Mouse (Mus musculus): ENCODE results near the gene D630003M21Rik. TPM values are rescaled to one million over a fixed set of nuclear protein-coding genes. Genes with fewer than 3 reads are reported as not detected.

D630003M21Rik gene
- total RNA-seq, 2 experiments from 2014 or later: 1.8 to 2.0 TPM

DNA sequence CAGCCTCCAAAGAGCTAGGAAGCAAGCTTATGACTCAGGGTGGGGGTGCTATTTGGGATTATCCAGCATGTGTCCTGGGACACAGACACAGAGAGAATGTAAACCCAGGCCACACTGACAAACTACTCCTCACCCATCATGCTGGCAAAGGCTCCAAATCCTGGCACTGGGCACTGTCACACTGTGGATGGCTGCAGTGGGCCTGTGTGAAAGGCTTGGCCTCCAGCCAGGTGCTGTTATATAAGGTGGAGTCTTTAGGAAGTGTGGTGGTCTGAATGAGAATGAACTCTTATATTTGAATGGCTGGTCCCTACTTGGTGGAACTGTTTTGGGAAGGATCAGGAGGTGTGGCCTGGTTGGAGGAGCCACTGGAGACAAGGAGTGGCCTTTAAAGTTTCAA is 7.7 kb upstream of the D630003M21Rik start:
- no peak for DNase-seq

DNA sequence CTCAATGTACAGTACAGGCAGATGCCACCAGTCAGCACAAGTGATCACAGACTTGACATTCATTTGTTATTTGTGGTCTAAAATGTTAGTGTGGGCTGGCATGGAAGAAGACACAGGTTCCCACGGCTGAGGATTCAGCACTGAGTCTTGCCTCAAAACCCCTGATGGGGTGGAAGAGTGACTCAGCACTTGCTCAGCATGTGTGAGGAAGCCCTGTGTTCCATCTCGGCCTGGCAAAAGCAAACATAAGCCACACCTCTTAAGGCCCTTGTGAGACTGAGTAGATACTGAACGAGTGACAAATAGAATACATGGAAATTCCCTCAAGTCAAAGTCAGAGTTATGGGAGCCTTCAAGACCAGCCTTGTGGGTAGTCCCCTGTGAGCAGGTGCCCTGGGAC is 4.1 kb upstream of the D630003M21Rik start:
- DNase-seq: no peak

DNA sequence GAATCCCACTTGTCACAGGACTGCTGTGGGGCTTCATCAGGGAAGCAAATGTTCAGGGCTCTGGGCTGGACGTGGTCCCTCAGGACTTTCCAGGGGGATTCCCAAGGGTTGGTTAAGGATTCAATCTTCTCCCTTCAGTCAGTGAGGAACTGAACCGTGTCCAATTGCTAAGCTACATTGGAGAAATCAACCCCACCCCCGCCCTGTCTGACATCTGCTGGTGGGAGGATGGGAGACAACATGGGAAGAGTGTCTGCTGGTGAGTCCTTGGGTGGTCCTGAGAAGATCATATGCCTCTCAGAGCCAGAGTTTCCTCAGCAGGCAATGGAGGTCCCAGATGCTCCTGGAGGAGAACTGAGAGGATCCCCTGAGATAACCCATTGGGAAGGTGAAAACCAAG is 3.4 kb upstream of the D630003M21Rik start:
- no peak for DNase-seq

DNA sequence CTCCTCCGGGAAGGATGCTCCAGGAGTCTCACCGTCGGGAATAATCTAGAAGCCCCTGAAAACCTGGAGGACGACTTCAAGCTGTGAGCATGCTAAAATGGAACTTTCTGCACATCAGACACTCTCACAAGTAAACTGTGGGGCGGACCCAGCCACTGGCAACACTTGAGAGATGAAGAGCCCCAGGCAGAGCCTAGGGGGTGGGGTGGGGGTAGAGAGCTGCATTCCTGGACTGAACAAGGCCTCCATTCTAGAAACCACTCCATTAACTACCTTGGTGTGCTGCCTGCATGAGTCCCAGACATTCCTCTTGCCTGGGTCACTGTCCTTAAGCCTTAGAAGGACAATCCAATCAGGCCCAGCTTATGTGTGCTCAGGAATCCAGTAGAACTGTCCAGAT is 2.0 kb upstream of the D630003M21Rik start:
- DNase-seq: no peak

DNA sequence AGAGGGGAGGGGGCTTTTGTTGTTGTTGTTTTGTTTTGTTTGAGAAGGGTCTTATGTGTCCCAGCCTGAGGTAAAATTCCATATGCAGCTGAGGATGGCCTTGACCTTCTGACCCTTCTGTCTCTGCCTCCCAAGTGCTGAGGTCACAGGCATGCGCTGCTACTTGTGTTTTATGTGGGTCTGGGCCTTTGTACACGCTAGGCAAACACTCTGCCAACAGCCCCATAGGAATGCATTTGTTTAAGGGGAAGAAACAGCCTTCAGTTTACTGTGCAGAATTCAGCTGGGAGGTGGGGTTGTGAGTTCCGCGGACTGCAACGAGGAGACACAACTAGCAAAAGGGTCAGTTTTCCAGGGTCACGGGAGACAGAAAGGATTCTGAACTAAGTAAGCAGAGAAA is 1.6 kb upstream of the D630003M21Rik start:
- no peak for DNase-seq

DNA sequence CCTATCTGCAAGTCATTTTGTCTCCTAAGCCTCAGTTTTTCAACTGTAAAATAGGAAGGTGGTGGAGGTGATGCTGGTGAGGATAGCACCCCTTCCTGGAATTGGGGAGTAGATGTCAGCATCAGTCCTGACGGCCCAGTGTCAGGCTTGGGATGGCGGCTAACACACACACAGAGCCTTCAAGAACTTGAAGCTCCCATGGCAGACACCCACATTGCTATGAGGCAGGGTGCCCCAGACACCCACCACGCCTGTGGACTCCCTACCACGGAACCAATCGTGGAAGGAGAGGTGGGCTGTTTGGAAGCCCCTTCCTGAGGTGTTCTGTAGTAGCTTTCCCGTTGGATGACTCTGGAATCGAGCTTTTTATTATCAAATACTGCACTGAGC is 476 bp upstream of the D630003M21Rik start:
- no peak for DNase-seq

DNA sequence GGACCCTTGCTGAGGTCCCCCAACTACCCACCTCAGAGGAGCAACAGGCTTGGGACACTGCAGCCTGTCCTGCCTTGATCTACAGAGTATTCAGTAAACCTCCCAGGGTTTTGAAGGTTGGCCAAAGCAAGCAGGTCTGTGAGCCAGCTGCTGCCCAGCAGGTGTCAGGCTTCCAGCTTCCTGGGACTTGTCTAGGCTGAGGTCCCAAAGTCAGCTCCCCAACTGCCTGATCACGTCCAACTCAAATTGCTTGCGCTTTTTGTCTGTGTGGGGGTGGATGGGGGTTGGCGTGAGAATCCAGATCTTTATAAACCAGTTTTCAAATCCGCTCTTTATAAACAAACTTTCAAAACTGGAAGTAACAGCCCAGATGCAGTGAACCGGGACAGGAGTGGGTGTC is 3.7 kb downstream of the D630003M21Rik start:
- DNase-seq: peak; percentile 76

DNA sequence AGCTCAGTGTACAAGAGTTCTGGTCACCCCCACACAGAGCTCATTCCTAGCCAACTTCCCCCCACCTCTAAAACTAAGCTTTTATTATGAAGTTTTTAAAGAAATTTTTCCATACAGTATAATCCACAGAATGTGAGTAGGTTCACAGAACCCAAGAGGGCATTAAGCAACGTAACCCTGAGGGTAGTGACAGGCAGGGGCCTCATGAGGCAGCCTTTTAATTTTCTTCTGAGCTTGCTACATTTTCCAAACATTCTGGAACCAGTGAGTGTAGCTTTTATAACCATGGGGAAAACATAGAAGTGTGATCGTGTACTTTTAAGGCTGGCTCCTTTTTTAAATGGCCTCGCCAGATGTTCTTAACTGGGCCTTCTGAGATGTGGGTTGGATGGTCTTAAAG is 5.5 kb downstream of the D630003M21Rik start:
- DNase-seq: no peak

DNA sequence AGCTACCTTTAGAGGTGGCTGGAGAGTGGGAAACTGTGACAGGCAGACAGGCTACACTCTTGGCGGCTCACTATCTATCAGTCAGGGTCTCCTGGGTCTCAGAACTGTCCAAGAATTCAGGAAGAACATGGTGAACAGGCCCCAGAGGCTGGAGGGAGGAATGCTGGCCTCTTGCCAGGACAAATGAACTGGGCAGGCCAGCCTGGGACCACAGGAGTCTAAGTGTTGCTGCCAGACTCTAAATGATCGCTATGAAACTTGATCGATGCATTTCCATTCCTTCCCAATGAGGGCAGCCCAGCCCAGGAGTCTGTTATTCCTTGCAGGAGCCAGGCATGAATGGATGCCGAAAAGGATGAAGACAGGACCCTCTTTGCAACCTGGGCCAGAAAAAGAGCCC is 6.4 kb downstream of the D630003M21Rik start:
- peak; percentile 81 for DNase-seq

DNA sequence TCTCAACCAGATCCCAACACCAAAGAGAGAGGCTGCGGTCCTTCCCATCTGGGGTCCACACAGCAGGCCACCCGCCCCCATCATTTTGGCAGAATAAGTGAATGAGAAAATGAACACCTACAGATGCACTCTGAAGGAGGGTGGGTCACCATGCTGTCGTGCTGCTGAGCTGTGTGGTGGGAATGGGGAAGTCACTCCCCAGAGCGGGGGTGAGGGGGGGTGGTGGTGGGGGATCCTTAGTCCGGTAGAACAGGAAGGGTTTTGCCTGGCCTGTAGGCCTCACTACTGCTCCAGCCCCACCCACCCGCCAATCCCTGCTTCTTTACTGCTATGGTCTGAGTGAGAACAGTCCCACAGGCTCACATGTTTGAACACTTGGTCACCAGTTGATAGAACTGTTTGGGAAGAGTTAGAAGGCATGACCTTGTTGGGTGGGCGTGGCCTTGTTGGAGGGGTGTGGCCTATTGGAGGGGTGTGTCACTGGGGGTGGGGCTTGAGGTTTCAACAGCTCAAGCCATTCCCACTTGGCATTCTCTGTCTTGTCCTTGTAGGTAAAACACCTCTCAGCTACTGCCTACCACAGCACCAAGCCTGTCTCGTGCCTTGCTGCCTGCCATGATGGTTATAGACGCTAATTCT is 7.5 kb downstream of the D630003M21Rik start:
- DNase-seq: no peak

DNA sequence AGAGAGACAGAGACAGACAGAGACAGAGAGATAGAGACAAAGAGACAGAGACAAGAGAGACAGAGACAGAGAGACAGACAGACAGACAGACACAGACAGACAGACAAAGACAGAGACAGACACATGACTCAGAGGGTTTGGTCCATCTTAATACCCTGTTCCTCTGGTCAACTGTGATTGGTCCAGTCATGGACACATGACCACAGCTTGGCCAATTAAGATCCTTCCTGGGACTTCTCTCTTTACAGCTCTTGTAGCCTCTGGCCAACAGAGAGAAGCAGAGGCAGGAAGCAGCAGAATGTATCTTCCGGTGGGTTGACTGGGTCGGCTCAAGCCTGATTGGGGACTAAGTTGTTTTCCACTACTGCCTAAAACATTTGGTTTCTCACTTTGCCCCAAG is 9.5 kb downstream of the D630003M21Rik start:
- DNase-seq: no peak

DNA sequence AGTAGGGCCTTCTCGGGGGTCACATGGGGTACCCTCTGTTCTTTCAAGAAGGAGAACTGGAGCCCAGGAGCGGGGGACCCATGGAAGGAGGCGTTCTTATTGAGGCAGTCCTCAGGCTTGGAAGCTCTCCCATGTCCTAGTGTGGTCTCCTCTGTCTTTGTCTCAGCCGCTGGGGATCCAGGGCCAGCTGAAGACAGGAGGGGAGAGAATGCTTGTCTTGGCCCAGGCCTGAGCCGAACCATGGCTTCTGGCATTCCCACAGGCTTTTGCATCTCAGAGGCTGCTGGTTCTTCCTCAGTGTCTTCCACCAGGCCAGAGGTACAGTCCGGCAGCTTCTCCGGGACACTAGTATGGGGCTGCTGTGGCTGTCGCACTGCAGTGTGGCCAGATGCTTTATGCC is 12.5 kb downstream of the D630003M21Rik start:
- DNase-seq: no peak

DNA sequence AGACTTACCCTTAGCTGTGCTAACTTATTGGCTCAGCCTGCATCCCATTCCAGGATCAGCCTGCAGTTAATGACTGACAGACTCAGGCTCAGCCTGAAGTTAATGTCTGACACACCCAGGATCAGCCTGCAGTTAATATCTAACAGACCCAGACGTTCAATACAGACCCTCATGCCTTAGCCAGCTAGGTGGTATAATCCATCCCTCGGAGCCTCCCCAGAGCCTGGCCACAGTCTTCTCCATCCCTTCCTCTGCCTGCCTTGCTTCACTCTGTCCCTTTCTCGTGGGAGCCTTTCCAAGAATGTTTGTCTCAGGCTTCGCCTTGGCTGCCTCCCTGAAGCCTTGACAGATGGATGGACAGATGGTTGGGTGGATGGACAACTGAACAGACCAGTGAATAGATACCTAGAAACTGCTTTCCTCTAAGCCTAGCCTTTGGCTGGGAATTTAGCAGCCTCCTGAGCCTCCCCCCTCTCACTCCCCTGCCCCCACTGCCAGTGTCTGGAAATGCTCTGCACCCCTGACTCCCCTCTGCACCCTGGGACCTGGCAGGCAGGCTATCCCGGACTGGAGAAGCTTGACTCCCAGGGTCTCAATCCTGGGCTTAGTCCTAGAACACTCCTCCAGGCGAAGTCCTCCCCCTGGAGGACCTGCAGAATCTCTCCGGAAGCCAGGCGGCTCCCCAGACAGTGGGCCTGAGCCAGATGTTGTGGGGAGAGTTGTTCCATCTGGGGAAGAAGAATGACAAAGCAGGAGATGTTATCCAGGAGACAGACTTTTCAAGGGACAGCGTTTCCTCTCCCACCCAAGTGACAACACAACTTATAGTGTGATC is 13.5 kb downstream of the D630003M21Rik start:
- peak; percentile 62 for DNase-seq

DNA sequence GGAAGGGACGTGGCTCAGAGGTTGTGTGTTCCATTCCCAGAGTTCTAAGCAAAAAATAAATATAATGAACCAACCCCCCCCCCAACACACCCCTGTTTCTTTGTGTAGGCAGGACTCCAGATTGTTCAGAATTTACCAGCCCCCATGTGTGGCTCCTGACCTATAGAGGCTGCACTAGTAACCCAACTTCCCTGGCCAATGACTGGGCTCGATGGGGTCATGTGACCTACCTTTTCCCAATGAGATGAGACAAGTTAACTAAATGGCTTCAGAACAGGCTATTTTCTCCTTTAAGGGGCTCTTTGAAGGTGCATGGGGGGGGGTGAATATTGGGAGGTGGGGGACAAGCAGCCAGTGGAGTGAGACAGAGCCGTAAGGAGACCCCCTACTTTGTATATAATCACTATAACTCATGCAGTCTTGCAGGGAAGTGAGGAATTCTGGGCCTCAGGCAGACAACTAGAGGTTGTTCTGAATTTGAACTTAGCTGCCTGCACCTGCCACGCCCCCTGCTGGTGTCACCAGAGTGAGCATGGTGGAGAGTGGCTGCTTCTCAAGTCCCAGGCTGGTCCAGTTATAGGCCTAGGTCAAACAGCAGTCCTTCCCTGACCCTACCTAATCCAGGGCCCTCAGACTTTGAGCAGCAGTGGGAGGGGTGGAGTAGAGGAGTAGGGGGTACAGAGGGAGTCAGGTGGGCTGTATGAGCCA is 17.1 kb downstream of the D630003M21Rik start:
- no peak for DNase-seq

DNA sequence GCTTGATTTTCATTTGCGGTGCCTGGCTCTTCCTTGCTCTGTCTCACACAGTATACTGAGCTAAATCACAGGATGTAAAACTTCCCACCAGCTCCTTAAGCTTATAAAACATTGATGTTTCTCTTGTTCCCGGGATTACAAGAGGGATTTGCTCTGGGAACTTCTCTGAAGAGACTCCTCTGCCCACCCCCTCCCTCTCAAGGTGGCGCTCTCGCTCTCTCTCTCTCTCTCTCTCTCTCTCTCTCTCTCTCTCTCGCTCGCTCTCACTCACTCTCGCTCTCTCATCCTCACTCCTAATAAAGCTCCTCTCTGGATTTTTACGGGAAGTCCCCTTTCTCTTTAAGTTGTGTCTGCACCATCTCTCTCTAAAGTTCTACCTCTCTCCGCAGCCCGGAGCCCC is 18.1 kb downstream of the D630003M21Rik start:
- no peak for DNase-seq

DNA sequence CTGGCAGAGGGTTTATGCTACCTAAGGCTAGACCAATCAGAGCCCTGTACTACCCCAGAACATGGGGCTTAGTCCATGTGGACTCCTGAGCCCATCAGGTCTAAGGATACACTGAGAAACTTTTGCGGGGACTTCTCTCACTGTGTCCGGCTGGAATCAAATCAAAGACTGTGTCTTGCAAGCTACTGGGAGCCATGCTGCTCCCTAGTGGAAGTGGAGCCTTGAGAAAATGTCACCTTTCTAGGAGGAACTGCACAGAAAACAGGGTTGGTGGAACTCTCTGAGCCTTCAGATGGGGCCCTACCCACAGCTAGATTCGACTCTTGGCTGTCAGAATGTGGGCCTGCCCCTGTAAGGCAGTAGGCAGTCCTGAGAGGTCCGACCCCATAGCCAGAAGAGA is 18.5 kb downstream of the D630003M21Rik start:
- no peak for DNase-seq

DNA sequence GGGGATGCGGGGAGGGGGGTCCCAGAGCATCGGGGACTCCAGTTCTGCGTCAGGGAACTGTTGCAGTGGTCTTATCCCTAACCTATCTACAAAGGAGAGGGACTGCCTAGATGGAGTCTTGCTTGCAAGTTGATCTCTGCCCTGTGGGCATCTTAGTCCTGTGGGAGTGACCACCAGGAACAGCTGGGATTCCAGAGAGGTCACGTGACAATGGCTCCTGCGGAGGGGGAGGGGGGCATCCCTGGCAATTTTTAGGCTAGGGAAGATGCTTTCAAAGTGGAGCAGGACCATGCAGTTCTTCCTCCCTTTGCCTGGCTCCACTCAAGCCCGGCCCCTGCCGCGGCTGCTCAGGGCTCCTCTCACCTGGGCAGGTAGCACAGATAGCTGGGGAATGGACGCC is 19.2 kb downstream of the D630003M21Rik start:
- DNase-seq: no peak

DNA sequence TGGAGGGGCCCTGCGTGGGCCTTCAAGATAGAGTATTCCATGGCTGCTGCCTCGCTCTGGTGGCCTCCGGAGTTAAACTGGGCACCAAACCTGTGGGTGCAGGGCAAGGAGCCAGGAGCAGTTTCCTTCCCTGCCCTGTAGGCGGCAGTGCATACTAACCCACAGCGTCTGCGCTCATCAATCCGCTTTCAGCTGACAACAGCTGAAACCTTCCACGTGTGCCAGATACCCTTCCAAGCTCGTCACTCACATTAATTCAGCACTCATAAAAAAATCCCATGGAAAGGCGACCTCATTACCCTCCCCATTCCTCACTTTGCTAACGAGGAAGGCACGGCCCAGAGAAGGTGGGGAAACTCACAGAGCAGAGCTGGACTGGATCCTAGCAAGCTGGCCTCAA is 21.2 kb downstream of the D630003M21Rik start:
- DNase-seq: peak; percentile 54

DNA sequence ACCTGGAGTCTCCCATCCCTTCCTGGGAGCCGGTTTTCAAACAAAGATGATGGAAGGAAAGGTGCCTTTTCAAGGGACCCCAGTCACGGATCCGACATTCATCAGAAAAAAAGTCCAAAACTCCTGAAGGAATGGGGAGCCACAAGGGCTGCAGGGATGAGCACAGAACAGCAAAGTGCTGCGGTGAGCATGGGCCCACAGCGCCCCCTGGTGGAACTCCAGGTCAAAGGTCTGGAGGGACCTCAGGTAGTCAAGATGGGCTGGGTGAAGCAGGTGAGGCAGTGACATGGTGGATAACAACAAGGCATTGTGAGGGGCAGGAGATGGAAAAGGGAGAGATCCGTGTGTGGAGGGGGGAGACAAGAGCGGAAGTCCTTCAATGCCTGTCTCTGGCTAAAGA is 24.9 kb downstream of the D630003M21Rik start:
- no peak for DNase-seq

DNA sequence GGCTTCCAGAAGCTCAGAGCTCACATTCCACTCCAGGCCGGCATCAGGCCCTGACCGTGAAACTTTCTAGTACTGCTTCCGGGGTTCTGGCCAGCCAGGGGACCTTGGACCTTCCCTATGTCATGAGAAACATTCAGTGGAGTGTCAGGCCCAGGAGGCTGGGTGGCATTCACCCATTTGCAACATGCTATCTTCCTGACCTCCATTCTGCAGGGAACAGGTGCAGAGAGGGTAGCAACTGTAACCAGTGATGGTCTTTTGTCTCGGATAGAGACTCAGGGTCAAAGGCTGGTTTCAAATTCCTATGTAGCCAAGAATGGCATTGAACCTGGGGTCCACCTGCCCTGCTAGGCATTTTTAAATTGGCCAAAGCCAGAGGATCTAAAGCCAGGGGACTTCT is 25.3 kb downstream of the D630003M21Rik start:
- no peak for DNase-seq

DNA sequence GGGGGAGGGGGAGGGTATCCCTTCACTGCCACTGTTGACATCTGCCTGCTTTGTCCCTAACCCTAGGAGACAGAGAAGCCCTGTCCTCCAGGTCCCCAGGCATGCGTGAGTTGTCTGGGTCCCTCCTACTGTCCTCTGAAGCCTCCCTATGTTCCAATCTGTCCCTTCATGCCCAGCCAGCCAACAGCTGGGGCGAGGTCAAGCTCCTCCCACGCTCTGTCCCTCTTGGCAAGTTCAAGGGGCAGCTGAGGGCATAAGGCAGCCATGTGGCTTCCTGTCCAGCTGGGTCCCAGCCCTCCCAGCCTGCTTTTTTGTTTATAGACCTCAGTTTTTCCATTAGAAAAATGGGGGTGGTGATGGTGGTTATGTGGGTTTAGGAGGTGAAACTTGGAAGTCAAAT is 29.7 kb downstream of the D630003M21Rik start:
- peak; percentile 60 for DNase-seq

DNA sequence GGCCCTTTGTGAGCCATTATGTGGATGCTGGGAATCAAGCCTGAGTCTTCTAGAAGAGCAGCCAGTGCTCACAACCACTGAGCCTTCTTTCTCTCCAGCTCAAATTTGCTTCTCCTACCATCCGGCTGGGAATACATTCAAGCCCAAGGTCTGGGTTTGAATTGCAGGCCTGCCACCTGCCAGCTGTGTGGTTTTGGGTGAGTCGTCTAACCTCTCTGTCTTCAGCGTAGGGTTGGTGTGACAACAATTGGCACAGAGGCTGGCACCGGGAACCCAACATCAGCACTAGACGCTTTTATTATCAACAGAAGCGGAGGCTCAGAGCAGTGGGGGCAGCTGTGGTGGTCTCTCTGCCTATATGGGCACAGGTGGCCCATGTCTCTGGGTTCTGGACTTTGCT is 30.2 kb downstream of the D630003M21Rik start:
- no peak for DNase-seq

DNA sequence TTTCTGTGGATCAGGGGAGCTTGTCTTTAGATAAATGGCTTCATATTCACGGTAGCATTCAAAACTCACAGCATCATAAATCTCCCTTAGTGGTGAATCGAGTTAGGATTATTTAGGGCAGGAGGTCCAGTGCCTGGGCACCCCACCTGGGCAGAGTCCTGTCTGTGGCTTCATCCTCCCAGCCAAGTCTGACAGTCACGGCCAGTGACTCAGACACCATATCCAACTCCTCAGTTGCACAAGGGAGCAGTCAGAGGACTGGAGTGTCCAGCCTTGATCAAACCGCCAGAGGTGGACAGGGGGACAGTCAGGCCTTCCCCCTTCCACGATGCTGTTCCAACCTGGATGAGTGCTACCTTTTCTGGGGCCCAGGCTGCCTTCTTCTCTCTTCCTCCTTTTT is 31.1 kb downstream of the D630003M21Rik start:
- DNase-seq: no peak

All from gastrocnemius, postnatal 25 days (tissue).